In genomic region chr7:113594363-113594762, GRCm38 (mm10) we compare ENCODE assay signal across 8 mouse cellular contexts.
DNase-seq lines count a peak whose midpoint lies in the region; ATAC-seq and TF ChIP-seq lines count a peak whose summit lies in the region.

No protein-coding gene starts in this region.

- H3K27ac ChIP-seq in heart, adult 2 months, result no peak overlapping the region
- no peak overlapping the region for H3K27ac ChIP-seq in heart, embryonic 11.5 days (ENCODE audit: low read depth, low read length)

- no peaks in the 10 kb centered on the region for H3K79me2 ChIP-seq in heart, adult 2 months (replicated peaks; ENCODE audit: control insufficient read depth, insufficient read depth, low read length)

- H3K4me1 ChIP-seq in heart, adult 2 months (ENCODE audit: control insufficient read depth, insufficient read depth, low read length), result no peaks in the 10 kb centered on the region; the same call in 1 of the 2 replicates
- H3K4me1 ChIP-seq in heart, embryonic 11.5 days (ENCODE audit: control insufficient read depth, insufficient read depth, low read length), result no peaks in the 10 kb centered on the region

- TF ChIP-seq EP300 in heart, adult 2 months (IDR thresholded peaks at IDR 0.05; ENCODE audit: insufficient read depth, low read depth, low read length), result 0 out of 2 replicates have a peak, but pooled peaks have one; percentile 47

- no peak for TF ChIP-seq POLR2A in heart, adult 2 months (IDR thresholded peaks at IDR 0.05; ENCODE audit: insufficient read depth, low read depth, low read length)

- no peaks in the 10 kb centered on the region for H3K27me3 ChIP-seq in heart, adult 2 months (ENCODE audit: control insufficient read depth, insufficient read depth, low read length)
- H3K27me3 ChIP-seq in heart, embryonic 11.5 days (ENCODE audit: control insufficient read depth, insufficient read depth, low read length), result no peaks in the 10 kb centered on the region

- no peak for ATAC-seq in heart, embryonic 11.5 days (replicated peaks; ENCODE audit: insufficient number of reproducible peaks, low FRiP score, low TSS enrichment)

- H3K4me2 ChIP-seq in heart, embryonic 11.5 days, result no peak overlapping the region

- H3K36me3 ChIP-seq in heart, adult 2 months (ENCODE audit: control insufficient read depth, insufficient read depth, low read length), result no peaks in the 10 kb centered on the region
- H3K36me3 ChIP-seq in heart, embryonic 11.5 days (ENCODE audit: control insufficient read depth, insufficient read depth, low read length), result no peaks in the 10 kb centered on the region

- peak; percentile 82 for TF ChIP-seq CTCF in heart, adult 2 months (IDR thresholded peaks at IDR 0.05)

- no peak overlapping the region for H3K4me3 ChIP-seq in heart, adult 2 months
- no peak overlapping the region for H3K4me3 ChIP-seq in heart, embryonic 11.5 days (ENCODE audit: low read depth, low read length)

- H3K9ac ChIP-seq in heart, adult 2 months (ENCODE audit: low read depth, low read length), result no peak overlapping the region
- no peak overlapping the region for H3K9ac ChIP-seq in heart, embryonic 11.5 days (ENCODE audit: low read depth, low read length)

- intact Hi-C loops in heart, adult 2 months (cut with DNase I), result loop anchor here (1.0 kb wide), 1 partner anchor 216 kb away; no protein-coding TSS in a partner anchor
- intact Hi-C loops in heart, postnatal 14 days (cut with DNase I), result loop anchor here (1.0 to 10.0 kb wide), 2 partner anchors 160 to 216 kb away; no protein-coding TSS in a partner anchor

- no peaks in the 10 kb centered on the region for H3K9me3 ChIP-seq in heart, embryonic 11.5 days (replicated peaks; ENCODE audit: control insufficient read depth, low read length)

- WGBS in heart, adult 2 months, result 2% methylated on average over 3 of the region's 3 CpGs
- WGBS in heart, embryonic 11.5 days (ENCODE audit: insufficient replicate concordance), result 1% methylated on average over 3 of the region's 3 CpGs

- DNase-seq in heart, adult 2 months, result peak; percentile 34
- DNase-seq in ZHBTc4 (ENCODE audit: low read depth, low spot score), result peak; percentile 78
- peak; percentile 86 for DNase-seq in embryo, embryonic 10 days (ENCODE audit: low spot score)
- peak; percentile 36 to 64 for DNase-seq in heart, postnatal 14 days
- peak; percentile 49 for DNase-seq in layer of hippocampus, adult 9-10 months (ENCODE audit: low spot score)
- peak; percentile 77 for DNase-seq in lung, postnatal 10 days
- DNase-seq in right cerebral cortex, postnatal 4 days, result peak; percentile 42

Comparison
In these comparisons a context has a peak if more than half of its experiments do, and no peak if none do; other contexts are left out.
1. DNase-seq: peak in every context shown above with its lines; median percentile 86 in embryo, embryonic 10 days; 78 in ZHBTc4; 77 in lung, postnatal 10 days; 50 in heart, postnatal 14 days; 49 in layer of hippocampus, adult 9-10 months; 42 in right cerebral cortex, postnatal 4 days; 34 in heart, adult 2 months.